Mouse (Mus musculus) hindbrain, postnatal 0 days (tissue): ENCODE data around the gene Radil. TPM values are rescaled to one million over a fixed set of nuclear protein-coding genes. Genes with fewer than 3 reads are reported as not detected.

ENCODE experiments used
- ATAC-seq: fragments of 200-750 bp; cut with Nextera tagmentation; 2 replicates; pipeline ENCODE4 v1.8.0; 2017; ENCODE audit warnings: mild to moderate bottlenecking, moderate TSS enrichment, moderate library complexity
- DNase-seq: peaks from one replicate; pipeline ENCODE4 v3.0.0-alpha.2; 2015; ENCODE audit warnings: low spot score
- H3K27ac ChIP-seq: fragments of 300-500 bp; sonication (generic); 2 replicates; pipeline ENCODE4 v1.5.1; 2014; ENCODE audit warnings: mild to moderate bottlenecking
- H3K27me3 ChIP-seq: fragments of 300-500 bp; sonication (generic); 2 replicates; pipeline ENCODE4 v1.6.1; 2014; ENCODE audit warnings: low read length, mixed read lengths; ENCODE audit not compliant: insufficient read depth
- H3K36me3 ChIP-seq: fragments of 300-500 bp; sonication (generic); 2 replicates; pipeline ENCODE4 v1.6.1; 2014; ENCODE audit warnings: low read length, mixed read lengths; ENCODE audit not compliant: insufficient read depth
- H3K4me1 ChIP-seq: fragments of 300-500 bp; sonication (generic); 2 replicates; pipeline ENCODE4 v1.6.1; 2014; ENCODE audit warnings: antibody characterized with exemption, low read length, mixed read lengths; ENCODE audit not compliant: insufficient read depth
- H3K4me2 ChIP-seq: fragments of 300-500 bp; sonication (generic); 2 replicates; pipeline ENCODE4 v1.6.1; 2014; ENCODE audit warnings: low read depth, mild to moderate bottlenecking, low read length, moderate library complexity, mixed read lengths
- H3K4me3 ChIP-seq: fragments of 300-500 bp; sonication (generic); 2 replicates; pipeline ENCODE4 v1.5.1; 2014; ENCODE audit warnings: low read length
- H3K9ac ChIP-seq: fragments of 300-500 bp; sonication (generic); replicated peaks from 2 replicates; pipeline ENCODE4 v1.6.1; 2014; ENCODE audit warnings: mild to moderate bottlenecking, low read length, moderate library complexity, mixed read lengths
- H3K9me3 ChIP-seq: fragments of 300-500 bp; sonication (generic); 2 replicates; pipeline ENCODE4 v1.6.1; 2016; ENCODE audit warnings: low read length, mixed read lengths
- CTCF ChIP-seq: IDR thresholded peaks from 2 replicates; pipeline ENCODE4 v1.5.1; 2016; ENCODE audit warnings: antibody characterized with exemption, control low read depth, low read depth
- WGBS: fragments of 180-500 bp; shearing (Covaris S2); extraction: QIAGEN DNeasy Blood & Tissue Kit; methylation state at CpG from one replicate; pipeline ENCODE4 v1.1.7; 2014; 5-methylcytosine and 5-hydroxymethylcytosine counted together
- polyA plus RNA-seq: library from polyadenylated mRNA; unstranded; fragments of >200 nt; fragmentation: Nextera tagmentation; extraction: Ambion mirVana; gene quantifications from 2 replicates; pipeline ENCODE4 v1.2.1, GENCODE M21; 2015
- total RNA-seq: library from RNA; depleted of rRNA; stranded (reverse); fragments of >200 nt; gene quantifications from 2 replicates; pipeline ENCODE4 v1.2.3, GENCODE M21; 2014

Radil gene
- total and polyA plus RNA-seq, 2 experiments from 2014 or later: 11.9 to 17.7 TPM

- DNase-seq: peak; percentile 28
- 37% methylated on average over 8 of the region's 8 CpGs for WGBS
Measured at GRCm38 (mm10) chr5:142445709-142446108, 105.2 kb downstream of the Radil start.

GRCm38 (mm10) chr5:142444791-142445531 is 105.9 kb downstream of the Radil start:
- no peak for TF ChIP-seq CTCF
- no peaks in the 10 kb centered on the region for H3K27me3 ChIP-seq
- no peaks in the 10 kb centered on the region for H3K9me3 ChIP-seq
- no peak for DNase-seq
- no peaks in the 10 kb centered on the region for H3K36me3 ChIP-seq
- no peak overlapping the region for H3K27ac ChIP-seq
- no peak overlapping the region for H3K4me2 ChIP-seq
- ATAC-seq: no peak
- H3K4me3 ChIP-seq: no peak overlapping the region
- 60% methylated on average over 11 of the region's 11 CpGs for WGBS
- no peak overlapping the region for H3K9ac ChIP-seq
- H3K4me1 ChIP-seq: peaks cover 18% of the 10 kb centered on the region

More at GRCm38 (mm10) chr5:142445709-142446108, 105.2 kb downstream of the Radil start:
- H3K9me3 ChIP-seq: no peaks in the 10 kb centered on the region
- peak overlapping the region; percentile 30; the same call in 1 of the 2 replicates for H3K9ac ChIP-seq
- H3K4me3 ChIP-seq: no peak overlapping the region
- peak; percentile 17; the same call in 1 of the 2 replicates for TF ChIP-seq CTCF
- H3K27ac ChIP-seq: no peak overlapping the region
- 0 out of 2 replicates have a peak, but pooled peaks cover under 1% of the 10 kb centered on the region for H3K36me3 ChIP-seq
- H3K27me3 ChIP-seq: no peaks in the 10 kb centered on the region
- peaks cover 15% of the 10 kb centered on the region for H3K4me1 ChIP-seq
- 0 out of 2 replicates have a peak, but pooled peaks have one; percentile 8 for ATAC-seq
- H3K4me2 ChIP-seq: no peak overlapping the region

- H3K27me3 ChIP-seq: no peaks in the 10 kb centered on the region
Measured at GRCm38 (mm10) chr5:142443994-142444393, 106.9 kb downstream of the Radil start.

GRCm38 (mm10) chr5:142443514-142443913 is 107.4 kb downstream of the Radil start:
- no peak for ATAC-seq
- Histone ChIP-seq H3K9ac (no peak overlapping the region), H3K4me1 (peaks cover 20% of the 10 kb centered on the region), H3K4me3 (no peak overlapping the region), H3K9me3 (no peaks in the 10 kb centered on the region), H3K27ac (no peak overlapping the region), H3K27me3 (no peaks in the 10 kb centered on the region), H3K36me3 (no peaks in the 10 kb centered on the region), H3K4me2 (no peak overlapping the region)
- TF ChIP-seq CTCF: no peak
- 60% methylated on average over 15 of the region's 15 CpGs for WGBS
- DNase-seq: no peak

More at GRCm38 (mm10) chr5:142443994-142444393, 106.9 kb downstream of the Radil start:
- H3K4me1 ChIP-seq: peaks cover 20% of the 10 kb centered on the region
- 75% methylated on average over 14 of the region's 14 CpGs for WGBS
- no peaks in the 10 kb centered on the region for H3K36me3 ChIP-seq
- H3K4me2 ChIP-seq: no peak overlapping the region
- H3K9ac ChIP-seq: no peak overlapping the region
- no peak for TF ChIP-seq CTCF
- H3K4me3 ChIP-seq: no peak overlapping the region
- DNase-seq (no peak), ATAC-seq (no peak)
- H3K9me3 ChIP-seq: no peaks in the 10 kb centered on the region
- H3K27ac ChIP-seq: no peak overlapping the region

- WGBS: 77% methylated on average over 7 of the region's 7 CpGs
- Histone ChIP-seq H3K36me3 (0 out of 2 replicates have a peak, but pooled peaks cover 4% of the 10 kb centered on the region), H3K4me2 (no peak overlapping the region), H3K27me3 (no peaks in the 10 kb centered on the region), H3K9me3 (no peaks in the 10 kb centered on the region), H3K27ac (no peak overlapping the region), H3K4me1 (peaks cover 13% of the 10 kb centered on the region), H3K4me3 (no peak overlapping the region), H3K9ac (no peak overlapping the region)
- DNase-seq (no peak), ATAC-seq (no peak)
- no peak for TF ChIP-seq CTCF
Measured at GRCm38 (mm10) chr5:142442045-142442440, 108.9 kb downstream of the Radil start.

GRCm38 (mm10) chr5:142441332-142442044 is 109.4 kb downstream of the Radil start:
- Histone ChIP-seq H3K27me3 (no peaks in the 10 kb centered on the region), H3K9me3 (no peaks in the 10 kb centered on the region), H3K4me2 (peak overlapping the region; percentile 57; the same call in 1 of the 2 replicates), H3K9ac (no peak overlapping the region), H3K36me3 (0 out of 2 replicates have a peak, but pooled peaks cover 4% of the 10 kb centered on the region), H3K4me1 (peaks cover 13% of the 10 kb centered on the region), H3K27ac (peak overlapping the region; percentile 27), H3K4me3 (no peak overlapping the region)
- DNase-seq (no peak), ATAC-seq (no peak)
- TF ChIP-seq CTCF: no peak
- 52% methylated on average over 22 of the region's 22 CpGs for WGBS
